Mouse (Mus musculus) R1 (cell line): ENCODE measurements at regions not wholly inside any gene's neighbourhood (a gene's known extent, or its start where the extent isn't known, plus 50 kb on each side); places are given as distances from the start of the nearest gene placed in this dataset.

Source experiments
- DNase-seq: peaks from one replicate; pipeline ENCODE4 v3.0.0-alpha.2; 2018; ENCODE audit warnings: low read depth, low spot score

DNA sequence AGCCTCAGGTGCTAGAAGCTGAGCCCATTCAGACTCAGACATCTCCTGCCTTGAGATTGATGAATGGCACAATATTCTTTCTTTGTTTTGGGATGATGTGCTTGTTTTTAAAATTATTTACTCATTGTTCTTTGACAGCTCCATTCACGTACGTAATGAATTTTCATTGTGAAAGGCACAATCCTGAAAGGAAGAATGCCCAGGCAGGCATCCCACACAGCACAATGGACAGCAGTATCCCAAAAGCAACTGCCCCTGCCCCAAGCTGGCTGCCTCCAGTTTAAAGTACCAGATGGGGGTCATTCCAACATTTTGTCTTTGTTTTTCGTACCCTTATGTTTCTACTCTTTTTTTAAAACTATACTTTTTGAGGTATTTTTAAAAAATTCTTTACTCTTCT lies 210.9 kb upstream of the St8sia2 start:
- DNase-seq, result no peak

DNA sequence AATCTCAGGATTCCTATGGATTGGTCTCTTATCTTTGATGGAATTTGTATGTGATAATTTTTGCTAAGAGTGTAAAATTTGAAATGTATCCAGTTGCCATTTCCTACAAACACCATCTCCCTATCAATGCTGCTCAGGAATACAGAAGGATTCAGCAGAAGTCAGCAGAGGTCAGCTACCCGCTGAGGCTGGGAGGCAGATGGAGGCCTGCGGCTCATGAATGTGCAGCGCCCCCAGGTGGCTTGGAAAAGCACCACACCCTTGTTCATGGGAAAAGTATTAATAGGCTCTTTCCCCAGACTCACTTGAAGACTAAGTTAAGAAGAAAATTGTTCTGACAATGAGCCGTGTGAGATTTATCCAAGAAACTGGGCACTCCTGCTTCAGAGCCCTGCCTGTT lies 187.2 kb upstream of the St8sia2 start:
- peak; percentile 13 for DNase-seq

DNA sequence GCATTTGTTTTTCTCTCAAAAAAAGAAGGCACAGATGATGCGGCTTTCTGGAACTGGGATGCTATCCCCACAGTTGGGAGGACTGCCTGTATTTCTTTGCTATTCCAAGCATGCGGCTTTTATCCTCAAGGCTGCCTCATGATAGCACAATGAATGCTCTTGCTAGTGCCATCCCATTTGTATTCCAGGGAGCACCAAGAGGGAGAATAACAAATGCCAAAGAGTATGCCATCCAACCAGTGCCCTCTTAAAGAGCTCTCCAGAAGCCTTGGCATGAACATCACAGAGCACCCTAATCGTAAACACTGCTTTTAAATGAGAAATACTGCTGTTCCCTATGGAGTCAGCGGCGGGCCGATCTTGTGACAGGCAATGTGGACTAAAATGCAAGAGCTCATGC lies 185.3 kb upstream of the St8sia2 start:
- DNase-seq, result no peak

DNA sequence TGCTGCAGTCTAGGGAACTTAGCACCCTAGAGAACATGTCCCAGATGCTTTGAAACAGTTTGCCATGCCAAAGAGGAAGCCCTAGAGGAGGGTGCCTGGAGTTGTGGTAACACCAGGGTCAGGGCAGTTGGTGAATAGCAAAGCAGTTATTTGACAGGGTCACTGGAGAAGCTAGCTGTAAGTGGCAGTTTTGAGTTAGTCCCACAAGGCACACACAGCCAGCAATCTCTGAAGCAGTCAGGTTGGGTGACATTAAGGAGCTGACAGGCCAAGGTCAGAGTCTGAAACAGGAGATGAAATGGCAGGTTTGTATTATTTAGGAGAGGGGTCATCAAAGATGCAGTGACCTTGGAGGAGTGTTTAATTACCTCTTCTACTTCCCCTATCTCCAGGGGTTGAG lies 171.2 kb upstream of the St8sia2 start:
- DNase-seq, result no peak

DNA sequence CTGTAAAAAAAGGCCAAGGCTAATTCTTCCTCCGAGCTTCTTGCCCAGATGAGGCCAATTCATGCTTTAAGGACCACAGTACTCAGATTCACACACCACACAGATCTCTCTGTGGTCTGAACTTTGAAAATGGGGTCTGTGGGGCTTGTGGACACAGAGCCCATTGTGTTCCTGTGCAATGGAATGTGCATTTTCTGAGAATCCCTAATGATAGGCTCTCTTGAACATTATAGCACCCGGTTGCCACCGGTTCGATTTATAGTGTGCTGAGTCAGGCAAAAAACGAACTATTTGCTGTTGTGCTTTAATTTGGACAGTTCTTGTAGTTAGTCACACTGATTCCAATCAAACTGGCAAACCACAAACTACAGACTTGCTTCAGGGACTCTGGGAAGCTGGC lies 160.7 kb upstream of the St8sia2 start:
- no peak for DNase-seq

DNA sequence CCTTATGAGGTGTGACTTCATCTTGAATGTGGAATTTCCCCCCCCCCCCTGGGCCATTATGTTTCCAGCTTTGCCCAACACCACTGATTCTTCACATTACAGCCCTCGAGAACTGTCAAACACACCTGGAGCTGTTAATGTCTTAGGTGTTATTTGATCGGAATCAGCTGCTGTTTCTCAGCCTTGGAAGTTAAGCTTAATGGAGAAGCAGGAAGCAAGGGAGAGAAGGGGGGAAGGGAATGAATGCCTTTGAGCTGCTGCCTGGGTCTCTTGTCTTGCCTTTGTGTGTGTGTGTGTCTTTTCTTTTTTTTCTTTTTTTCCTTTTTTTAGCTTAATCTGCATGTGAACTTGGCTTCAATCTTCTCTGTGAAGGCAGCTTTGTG lies 159.7 kb upstream of the St8sia2 start:
- peak; percentile 20 for DNase-seq

DNA sequence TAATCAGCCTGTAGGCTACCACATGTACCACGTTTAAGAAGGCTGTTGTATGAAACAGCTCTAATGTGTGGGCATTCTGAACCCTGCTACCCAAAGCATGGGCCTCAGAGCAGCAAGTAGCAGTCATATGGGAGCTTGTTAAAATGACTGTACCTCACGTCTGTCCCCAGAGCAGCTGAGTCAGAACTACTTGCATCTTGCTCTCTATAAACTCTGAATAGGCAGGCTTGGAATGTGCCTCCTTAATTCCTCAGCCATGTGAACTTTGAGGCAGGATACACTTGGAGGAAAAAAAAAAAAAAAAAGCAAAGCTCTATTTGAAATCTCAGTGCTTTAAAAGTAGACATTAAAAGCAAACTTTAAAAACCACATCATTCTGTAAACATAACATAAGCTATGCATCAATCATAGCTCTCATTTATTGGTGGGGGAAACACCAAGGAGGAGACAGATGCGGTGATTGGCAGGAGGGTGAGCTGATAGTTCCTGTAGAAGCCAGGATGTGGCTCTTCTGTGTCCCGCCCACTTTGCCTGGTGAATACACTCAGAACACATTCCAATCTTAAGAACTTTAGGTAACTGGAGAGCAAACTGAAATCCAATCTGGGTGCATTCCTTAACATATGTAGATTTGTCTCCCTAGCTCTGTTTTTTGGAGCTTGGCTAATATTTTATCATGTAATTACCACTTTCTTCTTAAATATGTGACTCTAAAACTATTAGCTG lies 159.2 kb upstream of the St8sia2 start:
- DNase-seq, result peak; percentile 48

DNA sequence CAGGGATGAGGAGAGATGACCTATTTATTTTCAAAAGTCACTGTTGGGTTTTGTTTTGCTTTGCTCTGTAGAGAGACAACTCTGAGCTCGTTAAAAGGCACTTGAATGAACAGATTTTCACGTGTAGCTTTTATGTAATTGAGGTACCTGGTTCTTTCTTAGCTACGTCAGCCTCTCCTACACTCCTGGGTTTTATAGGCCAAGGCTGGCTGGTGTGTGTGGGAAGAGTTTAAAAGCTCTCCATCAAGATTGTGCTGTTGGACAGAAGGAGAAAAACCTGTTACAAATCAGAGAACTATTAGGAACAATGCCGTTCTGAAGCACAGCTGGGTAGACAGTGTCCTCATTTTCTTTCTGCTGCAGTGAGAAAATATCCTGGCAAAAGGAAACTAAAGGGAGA lies 138.1 kb upstream of the St8sia2 start:
- no peak for DNase-seq

DNA sequence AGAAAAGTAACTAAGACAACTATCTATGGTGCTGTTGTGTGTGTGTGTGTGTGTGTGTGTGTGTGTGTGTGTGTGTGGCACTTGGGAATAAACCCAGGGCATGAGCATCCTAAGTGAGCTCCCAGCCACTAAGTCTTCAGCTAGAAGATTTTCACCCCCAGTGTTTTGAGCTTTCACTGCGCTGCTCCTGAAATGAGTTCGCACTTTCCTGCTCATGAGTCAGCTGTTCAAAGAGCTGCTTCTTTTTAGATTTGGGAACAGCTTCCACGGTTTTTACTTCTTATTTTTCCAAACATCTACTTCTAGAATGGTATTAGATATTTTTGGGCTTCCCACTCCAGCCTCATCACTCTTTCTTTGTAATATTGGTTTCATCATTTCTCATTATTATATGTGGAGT lies 129.7 kb upstream of the St8sia2 start:
- DNase-seq, result no peak

DNA sequence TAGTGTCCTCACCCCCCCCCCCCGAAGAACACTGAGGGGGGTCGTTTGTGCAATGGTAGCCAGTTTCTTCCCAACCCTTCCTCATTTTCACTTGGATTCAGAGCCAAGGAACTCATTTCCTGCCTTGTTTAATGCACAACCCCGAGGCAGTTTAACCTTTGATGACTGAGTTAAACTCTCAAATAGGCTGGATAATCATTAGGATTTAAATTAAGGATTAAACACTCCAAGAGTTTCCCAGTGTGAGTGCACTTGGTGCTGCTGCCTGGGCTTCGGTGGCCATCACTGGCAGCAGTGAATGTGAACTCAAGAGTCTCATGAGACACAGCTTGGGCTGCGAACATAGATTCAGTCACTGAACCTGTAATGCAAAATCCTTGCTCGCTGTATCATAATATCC lies 124.7 kb upstream of the St8sia2 start:
- DNase-seq, result no peak

DNA sequence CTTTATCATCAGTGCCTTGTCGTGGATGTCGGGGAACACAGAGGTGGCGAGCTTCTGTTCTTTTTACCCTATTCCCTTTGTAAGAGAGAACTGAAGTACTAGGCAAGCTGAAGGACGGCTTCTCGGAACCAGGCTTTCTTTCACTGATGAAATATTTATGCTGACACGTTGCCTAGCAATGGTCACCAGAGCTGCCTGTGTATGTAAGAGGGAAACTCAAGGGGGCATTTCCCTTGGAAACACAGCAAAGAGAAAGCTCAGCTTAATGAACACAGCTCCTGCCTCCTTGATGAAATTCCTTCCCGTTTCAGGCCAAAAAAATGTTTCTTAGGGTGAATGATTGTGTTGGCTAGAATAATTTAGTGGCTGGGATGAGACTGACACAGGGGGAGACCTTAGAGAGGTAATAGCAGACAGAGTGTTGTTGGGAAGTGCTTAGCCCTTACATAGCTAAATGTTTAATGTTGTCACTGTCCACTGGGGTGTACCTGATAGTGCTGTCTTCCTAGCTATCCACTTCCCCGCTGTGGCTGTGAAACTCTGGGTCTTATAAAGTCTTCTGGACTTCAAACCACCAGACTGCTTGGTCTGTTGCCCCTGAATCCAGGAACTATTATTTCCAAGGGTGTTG lies 116.8 kb upstream of the St8sia2 start:
- no peak for DNase-seq

DNA sequence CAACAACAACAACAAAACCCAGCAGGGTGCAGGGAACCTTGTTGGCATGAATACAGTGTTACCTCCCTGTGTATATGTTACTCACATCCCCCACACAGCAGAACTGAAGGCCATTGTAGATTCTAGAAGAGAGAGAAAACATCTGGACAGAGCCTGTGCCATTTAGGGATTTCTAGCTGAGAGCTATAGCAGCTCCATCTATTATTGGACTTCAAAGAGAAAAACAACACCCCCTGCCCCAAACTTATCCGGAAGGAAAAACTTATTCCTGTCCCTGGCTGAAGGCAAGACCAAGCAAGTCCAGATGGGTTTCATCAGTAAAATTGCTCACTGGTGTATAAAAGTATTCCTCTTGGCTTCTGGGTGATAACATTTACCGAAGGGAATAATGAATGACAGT lies 98.6 kb upstream of the St8sia2 start:
- DNase-seq, result no peak

DNA sequence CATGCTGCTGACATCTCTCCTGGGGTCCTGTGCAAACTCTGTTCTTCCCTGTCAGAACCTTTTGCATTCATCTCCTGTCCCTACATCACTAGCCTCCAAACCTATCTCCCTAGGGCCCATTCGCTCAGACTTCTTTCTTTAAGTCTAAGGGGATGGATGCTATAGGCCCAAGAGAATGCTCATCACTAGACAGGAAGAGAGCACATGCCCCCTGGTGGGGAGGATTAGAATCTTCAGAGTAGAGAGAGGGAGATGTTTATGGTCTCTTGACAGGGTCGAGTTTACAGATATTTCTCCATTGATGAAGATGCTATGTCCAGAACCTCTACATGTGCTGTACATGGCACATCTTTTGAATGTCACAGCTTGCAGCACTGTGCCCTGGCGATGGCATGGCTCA lies 94.9 kb upstream of the St8sia2 start:
- DNase-seq, result peak; percentile 19

DNA sequence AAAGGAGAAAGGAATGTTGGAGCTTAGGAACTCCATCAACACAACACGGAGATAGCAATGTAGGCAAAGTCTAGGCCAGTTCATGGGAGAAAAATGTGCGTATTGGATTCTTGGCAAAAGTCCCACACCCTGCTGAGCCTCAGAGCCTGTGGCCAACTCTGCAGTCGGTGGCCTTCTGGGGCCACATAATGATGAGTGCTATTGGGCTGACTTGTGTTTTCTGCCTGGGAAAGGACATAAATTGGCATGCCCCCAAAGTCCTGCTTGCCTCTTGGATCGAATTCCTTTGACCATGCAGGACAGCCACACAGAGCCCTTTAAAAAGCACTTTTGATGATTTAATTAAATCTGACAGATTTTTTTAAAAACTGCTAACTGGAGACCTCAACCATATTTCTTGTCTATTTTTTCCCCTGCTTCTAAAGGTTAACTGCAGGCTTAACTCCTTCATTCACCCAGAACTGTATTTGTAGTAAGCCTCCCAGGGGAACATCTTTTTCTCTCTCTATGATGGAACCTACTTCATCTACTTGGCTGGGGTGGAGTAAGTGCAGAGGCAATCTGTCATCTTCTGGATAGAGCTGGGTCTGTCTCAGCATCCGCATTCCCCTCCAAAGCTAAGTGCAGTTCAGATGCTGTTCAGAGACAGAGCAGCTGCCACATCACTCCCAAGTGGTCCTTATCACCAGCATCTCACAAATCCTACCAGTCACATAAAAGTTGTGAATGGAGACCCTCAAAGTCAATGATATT lies 93.9 kb upstream of the St8sia2 start:
- no peak for DNase-seq

DNA sequence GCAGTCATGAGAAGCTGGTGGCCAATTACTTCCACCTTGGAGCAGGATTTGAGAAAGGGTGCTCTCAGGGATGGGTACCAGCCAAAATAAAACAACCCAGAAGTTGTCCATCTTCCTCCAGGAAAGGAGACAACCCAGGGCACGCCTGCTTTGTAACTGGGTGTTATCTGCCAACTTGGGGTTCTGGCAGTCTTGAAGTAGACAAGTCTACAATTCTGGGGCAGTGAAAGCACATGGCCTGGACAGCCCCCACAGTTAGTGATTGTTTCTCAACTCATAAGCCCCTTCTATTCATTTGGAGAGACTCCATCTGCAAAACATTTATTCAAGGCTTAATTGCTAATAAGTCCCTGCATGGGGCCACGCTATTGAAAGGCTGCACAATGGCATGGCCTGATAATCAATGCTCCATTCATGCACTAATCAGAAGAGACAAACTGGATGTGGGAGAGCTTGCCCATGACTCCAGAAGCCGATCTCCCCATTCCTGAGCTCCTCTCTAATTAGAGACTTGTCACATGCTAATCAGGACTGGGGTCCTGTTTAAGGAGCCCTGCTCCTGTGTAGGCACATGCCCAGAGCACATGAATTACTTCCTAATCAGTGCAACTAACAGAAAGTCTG lies 78.0 kb upstream of the St8sia2 start:
- no peak for DNase-seq

DNA sequence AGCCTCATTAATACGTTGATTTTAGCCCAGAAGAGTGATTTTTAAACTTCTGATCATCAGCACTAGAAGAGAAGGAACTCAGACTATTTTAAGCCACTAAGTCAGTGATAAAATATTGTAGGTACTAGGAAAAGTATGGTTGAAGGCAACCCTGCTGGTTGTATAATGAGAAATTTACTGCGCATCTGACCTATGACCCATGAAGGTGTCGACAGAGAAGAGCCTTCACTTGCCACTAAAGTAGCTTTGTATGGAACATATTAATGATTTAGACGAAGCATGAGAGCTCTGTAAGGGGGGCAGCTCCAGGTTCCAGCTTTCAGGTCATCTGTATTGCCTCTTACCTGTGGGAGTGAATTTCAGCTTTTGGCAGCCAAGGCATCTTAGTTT lies 67.4 kb upstream of the St8sia2 start:
- DNase-seq, result no peak

DNA sequence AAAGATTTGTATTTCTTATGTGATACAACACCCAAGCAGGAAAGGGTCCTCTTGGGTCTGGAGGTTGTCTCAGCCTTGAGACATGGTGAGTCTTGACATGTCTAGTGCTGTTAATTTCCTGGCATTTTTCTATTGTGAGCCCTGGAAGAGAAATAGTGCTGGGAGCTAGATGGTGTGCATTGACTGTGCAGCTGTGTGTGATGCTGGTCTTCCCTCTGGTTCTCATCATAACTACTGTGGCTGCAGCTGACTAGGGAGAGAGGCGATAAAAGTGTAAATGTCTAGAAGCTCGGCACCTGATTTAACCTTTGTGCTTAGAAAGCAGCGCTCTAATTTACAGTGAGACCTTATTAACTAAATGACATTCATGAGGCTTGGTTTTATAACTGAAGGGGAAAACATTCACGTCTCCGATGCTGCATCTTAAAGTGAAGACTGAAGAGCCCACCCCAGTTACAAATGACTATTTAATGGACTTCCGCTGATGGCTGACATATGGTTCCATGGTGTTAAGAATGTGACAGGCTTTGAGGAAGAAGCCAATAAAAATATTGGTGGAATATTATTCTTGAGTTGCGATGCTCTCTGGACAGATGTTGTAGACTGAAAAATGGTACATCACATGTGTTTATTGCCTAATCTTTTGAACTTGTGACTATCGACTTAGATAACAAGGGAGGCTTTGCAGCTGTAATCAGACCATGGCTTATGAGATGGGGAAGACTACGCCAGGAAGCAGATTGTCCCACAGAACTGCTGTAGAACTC lies 66.8 kb upstream of the St8sia2 start:
- no peak for DNase-seq

DNA sequence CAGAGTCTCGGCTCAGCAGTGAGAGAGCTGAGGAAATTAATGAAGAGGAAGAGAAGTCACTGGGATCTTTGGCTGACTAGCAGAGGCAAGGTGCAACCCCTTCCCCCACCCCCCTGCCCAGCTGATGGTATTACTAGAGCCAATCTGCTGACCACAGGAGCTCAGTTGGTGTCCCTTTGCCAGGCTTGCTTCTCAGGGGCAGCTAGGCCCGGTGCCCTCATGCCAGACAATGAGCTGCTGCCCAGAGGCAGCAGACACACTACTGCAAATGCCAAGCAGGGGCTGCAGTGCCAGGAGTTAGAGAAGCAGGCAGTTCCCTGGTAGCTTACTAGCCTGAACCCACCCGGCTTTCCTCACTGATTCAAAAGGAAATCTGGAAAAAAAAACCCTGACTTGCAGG lies 59.1 kb upstream of the St8sia2 start:
- DNase-seq, result no peak

DNA sequence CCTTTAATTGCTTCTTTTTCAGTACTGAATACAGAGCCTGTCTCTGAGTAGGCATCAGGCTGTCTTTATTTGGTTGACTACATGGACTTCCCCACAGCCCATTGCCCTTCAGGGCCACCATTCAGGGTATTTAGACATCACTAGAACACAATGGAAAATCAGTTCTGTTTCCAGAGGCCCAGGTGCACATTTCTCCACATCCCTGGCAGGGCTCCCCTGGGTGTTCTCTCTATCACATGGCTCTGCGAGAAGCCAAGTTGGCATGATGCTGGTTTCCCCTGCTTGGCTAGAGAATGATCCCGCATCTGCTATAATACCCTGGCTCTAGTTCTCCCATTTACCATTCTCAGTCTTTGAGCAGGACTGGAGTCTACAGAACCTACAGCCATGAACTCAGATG lies 57.3 kb upstream of the St8sia2 start:
- no peak for DNase-seq

DNA sequence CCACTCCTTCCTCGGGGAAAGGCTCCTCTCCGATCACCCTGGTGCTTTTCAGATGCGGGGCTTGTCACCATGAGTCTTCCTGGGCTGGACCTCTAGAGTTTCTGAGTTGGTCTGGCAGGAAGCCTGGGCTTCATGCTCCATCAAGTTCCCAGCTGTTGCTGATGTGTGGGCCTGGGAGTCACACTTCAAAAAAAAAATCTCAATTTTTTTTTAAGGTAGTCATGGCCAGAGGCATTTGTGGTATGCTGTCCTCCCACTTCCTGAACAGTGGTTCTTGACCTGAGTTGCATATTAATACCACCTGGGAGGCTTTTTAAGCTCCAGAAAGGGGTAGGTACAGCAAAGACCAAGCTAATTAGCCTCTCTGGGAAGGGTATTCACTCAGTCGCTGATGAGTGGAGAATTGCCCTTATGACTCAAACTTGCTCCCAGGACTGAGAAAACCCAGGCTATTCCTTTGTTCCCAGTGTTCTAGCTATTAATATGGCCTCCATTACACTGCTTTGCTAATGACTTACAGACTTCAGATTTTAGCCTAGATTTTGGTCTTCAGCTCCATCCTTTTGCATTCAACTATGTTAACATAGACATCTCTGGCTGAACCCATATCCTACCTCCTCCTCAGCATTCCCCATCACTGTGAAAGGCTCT lies 52.1 kb upstream of the St8sia2 start:
- no peak for DNase-seq
